Mouse (Mus musculus): ENCODE results near the gene Sema5b.

GRCm38 (mm10) chr16:35623986-35624385, 83.0 kb downstream of the Sema5b start:
- no peak for TF ChIP-seq CTCF (IDR thresholded peaks at IDR 0.05; ENCODE audit: low read depth)
- no peak for TF ChIP-seq EP300 (optimal IDR thresholded peaks at IDR 0.05)
